Mouse (Mus musculus): ENCODE measurements at regions not wholly inside any gene's neighbourhood (a gene's known extent, or its start where the extent isn't known, plus 50 kb on each side); places are given as distances from the start of the nearest gene placed in this dataset.

- Histone ChIP-seq H3K4me3 (ENCODE audit: insufficient read depth in 1 of 2, low read depth in 2 of 2, low read length in 2 of 2) (no peak overlapping the region), H3K4me1 (replicated peaks; ENCODE audit: control insufficient read depth in 2 of 2, insufficient read depth in 2 of 2, low read length in 1 of 2) (no peaks in the 10 kb centered on the region), H3K4me2 (ENCODE audit: low read depth) (no peak overlapping the region), H3K27me3 (ENCODE audit: control insufficient read depth, insufficient read depth, low read length) (no peaks in the 10 kb centered on the region), H3K9ac (replicated peaks) (no peak overlapping the region), H3K27ac (no peak overlapping the region), H3K9me3 (ENCODE audit: control insufficient read depth, low read length) (no peaks in the 10 kb centered on the region), H3K36me3 (replicated peaks; ENCODE audit: control insufficient read depth, insufficient read depth, low read depth) (no peaks in the 10 kb centered on the region)
- ATAC-seq (ENCODE audit: insufficient read depth): no peak
- 75% methylated on average over 5 of the region's 5 CpGs for WGBS (ENCODE audit: insufficient replicate concordance)
- TF ChIP-seq EP300 (IDR thresholded peaks at IDR 0.05; ENCODE audit: low read depth): no peak
- no peak for TF ChIP-seq CTCF (IDR thresholded peaks at IDR 0.05; ENCODE audit: low read depth)
- DNase-seq (ENCODE audit: low read depth in 3 of 3, low spot score in 3 of 3): no peak
These were observed 72.5 kb downstream of the Sik1 start for GRCm38 (mm10) chr17:31783071-31783470.

GRCm38 (mm10) chr17:31788316-31788715 lies 67.3 kb downstream of the Sik1 start:
- H3K36me3 ChIP-seq (replicated peaks; ENCODE audit: control insufficient read depth, insufficient read depth, low read depth): no peaks in the 10 kb centered on the region
- H3K4me2 ChIP-seq (ENCODE audit: low read depth): no peak overlapping the region
- TF ChIP-seq EP300 (IDR thresholded peaks at IDR 0.05; ENCODE audit: low read depth) (no peak), CTCF (IDR thresholded peaks at IDR 0.05; ENCODE audit: low read depth) (no peak)
- H3K9me3 ChIP-seq (ENCODE audit: control insufficient read depth, low read length): no peaks in the 10 kb centered on the region
- peaks cover 0 to 5% of the 10 kb centered on the region in 2 experiments; a peak in 2 of 4 replicates for H3K4me1 ChIP-seq (replicated peaks; ENCODE audit: control insufficient read depth in 2 of 2, insufficient read depth in 2 of 2, low read length in 1 of 2)
- no peak overlapping the region for H3K9ac ChIP-seq (replicated peaks)
- WGBS (ENCODE audit: insufficient replicate concordance): 73% methylated on average over 3 of the region's 3 CpGs
- ATAC-seq (ENCODE audit: insufficient read depth) (no peak), DNase-seq (ENCODE audit: low read depth in 3 of 3, low spot score in 3 of 3) (no peak)
- H3K27ac ChIP-seq: no peak overlapping the region
- no peaks in the 10 kb centered on the region for H3K27me3 ChIP-seq (ENCODE audit: control insufficient read depth, insufficient read depth, low read length)
- H3K4me3 ChIP-seq (ENCODE audit: insufficient read depth in 1 of 2, low read depth in 2 of 2, low read length in 2 of 2): no peak overlapping the region

- H3K4me2 ChIP-seq (ENCODE audit: low read depth): no peak overlapping the region
- DNase-seq (ENCODE audit: low read depth in 3 of 3, low spot score in 3 of 3) (no peak), ATAC-seq (ENCODE audit: insufficient read depth) (no peak)
- peaks cover 0 to 5% of the 10 kb centered on the region in 2 experiments; a peak in 2 of 4 replicates for H3K4me1 ChIP-seq (replicated peaks; ENCODE audit: control insufficient read depth in 2 of 2, insufficient read depth in 2 of 2, low read length in 1 of 2)
- no peak overlapping the region for H3K4me3 ChIP-seq (ENCODE audit: insufficient read depth in 1 of 2, low read depth in 2 of 2, low read length in 2 of 2)
- H3K9ac ChIP-seq (replicated peaks): no peak overlapping the region
- no peaks in the 10 kb centered on the region for H3K36me3 ChIP-seq (replicated peaks; ENCODE audit: control insufficient read depth, insufficient read depth, low read depth)
- TF ChIP-seq CTCF (IDR thresholded peaks at IDR 0.05; ENCODE audit: low read depth) (no peak), EP300 (IDR thresholded peaks at IDR 0.05; ENCODE audit: low read depth) (no peak)
- no peak overlapping the region for H3K27ac ChIP-seq
- H3K9me3 ChIP-seq (ENCODE audit: control insufficient read depth, low read length): no peaks in the 10 kb centered on the region
- no peaks in the 10 kb centered on the region for H3K27me3 ChIP-seq (ENCODE audit: control insufficient read depth, insufficient read depth, low read length)
- WGBS (ENCODE audit: insufficient replicate concordance): 14% methylated on average over 9 of the region's 9 CpGs
These were observed 66.5 kb downstream of the Sik1 start for GRCm38 (mm10) chr17:31789068-31789583.

GRCm38 (mm10) chr17:31789906-31790279 lies 65.7 kb downstream of the Sik1 start:
- H3K4me3 ChIP-seq (ENCODE audit: insufficient read depth in 1 of 2, low read depth in 2 of 2, low read length in 2 of 2): no peak overlapping the region
- H3K9me3 ChIP-seq (ENCODE audit: control insufficient read depth, low read length): no peaks in the 10 kb centered on the region
- ATAC-seq (ENCODE audit: insufficient read depth) (no peak), DNase-seq (ENCODE audit: low read depth in 3 of 3, low spot score in 3 of 3) (no peak)
- no peaks in the 10 kb centered on the region for H3K27me3 ChIP-seq (ENCODE audit: control insufficient read depth, insufficient read depth, low read length)
- peaks cover 0 to 5% of the 10 kb centered on the region in 2 experiments; a peak in 2 of 4 replicates for H3K4me1 ChIP-seq (replicated peaks; ENCODE audit: control insufficient read depth in 2 of 2, insufficient read depth in 2 of 2, low read length in 1 of 2)
- no peak overlapping the region for H3K4me2 ChIP-seq (ENCODE audit: low read depth)
- no peaks in the 10 kb centered on the region for H3K36me3 ChIP-seq (replicated peaks; ENCODE audit: control insufficient read depth, insufficient read depth, low read depth)
- no peak for TF ChIP-seq EP300 (IDR thresholded peaks at IDR 0.05; ENCODE audit: low read depth)
- no peak for TF ChIP-seq CTCF (IDR thresholded peaks at IDR 0.05; ENCODE audit: low read depth)
- H3K9ac ChIP-seq (replicated peaks): no peak overlapping the region
- H3K27ac ChIP-seq: no peak overlapping the region
- 21% methylated on average over 5 of the region's 5 CpGs for WGBS (ENCODE audit: insufficient replicate concordance)

- Histone ChIP-seq H3K4me3 (ENCODE audit: insufficient read depth in 1 of 2, low read depth in 2 of 2, low read length in 2 of 2) (no peak overlapping the region), H3K4me2 (ENCODE audit: low read depth) (no peak overlapping the region), H3K4me1 (replicated peaks; ENCODE audit: control insufficient read depth in 2 of 2, insufficient read depth in 2 of 2, low read length in 1 of 2) (peaks cover 0 to 5% of the 10 kb centered on the region in 2 experiments; a peak in 2 of 4 replicates), H3K9ac (replicated peaks) (no peak overlapping the region), H3K27ac (no peak overlapping the region), H3K27me3 (ENCODE audit: control insufficient read depth, insufficient read depth, low read length) (no peaks in the 10 kb centered on the region), H3K36me3 (replicated peaks; ENCODE audit: control insufficient read depth, insufficient read depth, low read depth) (no peaks in the 10 kb centered on the region), H3K9me3 (ENCODE audit: control insufficient read depth, low read length) (no peaks in the 10 kb centered on the region)
- WGBS (ENCODE audit: insufficient replicate concordance): 27% methylated on average over 22 of the region's 22 CpGs
- DNase-seq (ENCODE audit: low read depth in 3 of 3, low spot score in 3 of 3) (no peak), ATAC-seq (ENCODE audit: insufficient read depth) (no peak)
- TF ChIP-seq EP300 (IDR thresholded peaks at IDR 0.05; ENCODE audit: low read depth) (no peak), CTCF (IDR thresholded peaks at IDR 0.05; ENCODE audit: low read depth) (no peak)
These were observed 65.1 kb downstream of the Sik1 start for GRCm38 (mm10) chr17:31790280-31791063.

Measured in liver, embryonic 14.5 days (tissue).